Mouse (Mus musculus): Measurements from ENCODE around the gene Apoa2.

Apoa2 gene

GRCm38 (mm10) chr1:171260316-171260715 lies 35.5 kb downstream of the Apoa2 start:
- no peak for DNase-seq (ENCODE audit: low read depth, low spot score)

- DNase-seq (ENCODE audit: low read depth, low spot score), result no peak
These were observed 37.8 kb downstream of the Apoa2 start for GRCm38 (mm10) chr1:171262594-171263130.

- no peak for DNase-seq (ENCODE audit: low read depth, low spot score)
These were observed 38.3 kb downstream of the Apoa2 start for GRCm38 (mm10) chr1:171263185-171263611.

- DNase-seq (ENCODE audit: low read depth, low spot score), result no peak
These were observed 39.0 kb downstream of the Apoa2 start for GRCm38 (mm10) chr1:171263666-171264461.

- DNase-seq (ENCODE audit: low read depth, low spot score), result no peak
These were observed 41.3 kb downstream of the Apoa2 start for GRCm38 (mm10) chr1:171265971-171266744.

- no peak for DNase-seq (ENCODE audit: low read depth, low spot score)
These were observed 43.5 kb downstream of the Apoa2 start for GRCm38 (mm10) chr1:171268341-171268740.

GRCm38 (mm10) chr1:171269848-171270572 lies 45.2 kb downstream of the Apoa2 start, which contains the start of gene B4galt3:
Gene B4galt3 (plus strand): TSS chr1:171270328.
- peak; percentile 85 for DNase-seq (ENCODE audit: low read depth, low spot score)

- no peak for DNase-seq (ENCODE audit: low read depth, low spot score)
These were observed 45.7 kb downstream of the Apoa2 start for GRCm38 (mm10) chr1:171270573-171270900.

- DNase-seq (ENCODE audit: low read depth, low spot score), result no peak
These were observed 46.3 kb downstream of the Apoa2 start for GRCm38 (mm10) chr1:171271196-171271595.

GRCm38 (mm10) chr1:171271622-171272021 lies 46.8 kb downstream of the Apoa2 start:
- DNase-seq (ENCODE audit: low read depth, low spot score), result no peak

GRCm38 (mm10) chr1:171272086-171272485 lies 47.2 kb downstream of the Apoa2 start:
- no peak for DNase-seq (ENCODE audit: low read depth, low spot score)

GRCm38 (mm10) chr1:171274171-171274570 lies 49.3 kb downstream of the Apoa2 start:
- no peak for DNase-seq (ENCODE audit: low read depth, low spot score)

GRCm38 (mm10) chr1:171275144-171275734 lies 50.4 kb downstream of the Apoa2 start:
- no peak for DNase-seq (ENCODE audit: low read depth, low spot score)

Measured in c-Kit-negative CD71-positive TER-119-positive erythroid progenitor cells, embryonic 14.5 days (primary cell).